ENCODE assay signal across 19 mouse cellular contexts in genomic region chr16:32275830-32276229, GRCm38 (mm10). TPM values are rescaled to one million over a fixed set of nuclear protein-coding genes. Genes with fewer than 3 reads are reported as not detected.
"Had no signal": no experiment of that assay in that cellular context is flagged by ENCODE, and none has a peak within 500 bp of the region (broad histone marks: within the 10 kb centered on the region; RNA-seq: fewer than 3 reads in every experiment).

No protein-coding gene starts in this region.

- H3K4me2 ChIP-seq: limb, embryonic 12.5 days; lung, embryonic 15.5 days; neural tube, embryonic 12.5 days had no signal

- H3K27ac ChIP-seq: limb, embryonic 12.5 days; lung, embryonic 15.5 days; neural tube, embryonic 12.5 days had no signal

- H3K4me3 ChIP-seq: limb, embryonic 12.5 days; lung, embryonic 15.5 days; neural tube, embryonic 12.5 days had no signal

- H3K27me3 ChIP-seq: limb, embryonic 12.5 days; lung, embryonic 15.5 days; neural tube, embryonic 12.5 days had no signal

- ATAC-seq: intestine, postnatal 0 days had no signal

- H3K9ac ChIP-seq: limb, embryonic 12.5 days; lung, embryonic 15.5 days; neural tube, embryonic 12.5 days had no signal

- DNase-seq: kidney, adult 8-10 months; kidney, postnatal 25 days; layer of hippocampus, adult 9-11 months; layer of hippocampus, postnatal 36 days; lung, postnatal 14 days; midbrain, embryonic 14.5 days; thymus, postnatal 36 days had no signal

- H3K9me3 ChIP-seq: lung, embryonic 15.5 days; neural tube, embryonic 12.5 days had no signal

RNA-seq across cellular contexts. Expression of gene Smco1, which starts 4.6 kb away (rescaled TPM):
- total RNA-seq: left cerebral cortex, postnatal 36 days; liver, adult 2 months; monocyte, adult 5-6 weeks; neutrophil, adult 5-6 weeks had no signal
- polyA plus RNA-seq: intestine, postnatal 0 days; kidney, embryonic 16.5 days; limb, embryonic 12.5 days; liver, adult 2 months; liver, embryonic 16.5 days; lung, embryonic 15.5 days; midbrain, embryonic 14.5 days; neural tube, embryonic 12.5 days; stomach, embryonic 14.5 days; thymus, postnatal 0 days had no signal
